Mouse (Mus musculus): ENCODE measurements around the gene Pcf11.

Pcf11 gene

DNA sequence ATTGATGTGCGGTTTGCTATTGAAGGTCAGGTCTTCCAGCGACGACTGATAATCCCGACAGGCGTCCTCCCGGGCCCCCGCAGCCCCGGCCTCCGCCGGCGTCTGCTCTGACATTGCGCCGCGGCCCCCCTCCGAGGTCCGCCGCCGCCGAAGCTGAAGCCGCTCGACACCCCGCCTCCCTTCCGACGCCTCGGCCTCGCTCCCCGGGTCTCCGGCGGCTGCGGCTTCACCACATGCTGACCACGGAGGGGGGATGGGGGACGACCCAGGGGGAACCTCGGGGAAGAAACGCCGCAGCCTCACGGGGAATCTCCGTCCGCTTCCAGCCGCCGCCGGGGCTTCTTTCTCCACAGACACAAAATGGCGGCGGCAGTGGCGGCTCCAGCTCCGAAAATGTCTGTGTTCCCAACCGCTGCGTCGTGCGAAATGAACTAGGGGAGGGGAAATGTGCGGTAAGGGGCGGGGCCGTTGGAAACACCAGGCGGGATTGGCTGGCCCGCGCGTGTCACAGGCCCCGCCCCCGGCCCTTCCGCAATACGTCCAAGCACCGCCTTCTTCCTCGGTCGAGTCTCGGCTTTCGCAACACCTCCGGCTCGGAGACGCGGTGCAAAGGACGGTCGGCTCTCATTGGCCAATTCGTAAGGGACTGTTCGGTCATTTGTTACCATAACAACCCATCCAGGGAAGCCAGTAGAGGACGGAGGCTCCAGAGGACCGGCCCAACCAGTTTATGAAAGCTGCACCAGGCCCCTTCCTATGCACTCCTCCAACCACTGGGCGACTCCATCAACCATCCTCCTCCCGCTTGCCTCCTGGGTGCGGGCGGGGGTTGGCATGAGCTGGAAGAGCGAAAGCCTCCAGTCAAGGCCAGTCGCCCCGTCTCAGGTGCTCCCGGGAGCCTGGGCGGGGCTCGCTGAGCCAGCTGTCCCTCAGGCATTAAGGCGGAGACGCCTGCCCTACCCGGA is at the start of gene Pcf11:
Gene Pcf11, minus strand, starts transcription at position 428 of the 965 bp plus-strand sequence.
- peak; percentile 97 to 98 for DNase-seq (ENCODE audit: low spot score in 2 of 2)

DNA sequence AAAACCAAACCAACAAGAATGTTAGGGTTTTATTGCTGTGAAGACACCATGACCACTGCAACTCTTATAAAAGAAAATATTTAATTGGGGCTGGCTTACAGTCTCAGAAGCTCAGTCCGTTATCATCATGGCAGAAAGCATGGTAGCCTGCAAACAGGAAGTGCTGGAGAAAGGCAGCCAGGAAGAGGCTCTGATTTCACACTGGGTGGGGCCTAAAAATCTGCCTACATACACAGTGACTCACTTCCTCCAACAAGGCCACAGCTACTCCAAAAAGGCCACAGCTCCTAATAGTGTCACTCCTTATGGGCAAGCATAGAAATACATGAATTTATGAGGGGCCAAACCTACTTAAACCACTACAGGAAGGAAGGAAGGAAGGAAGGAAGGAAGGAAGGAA is 45.3 kb upstream of the Pcf11 start:
- DNase-seq (ENCODE audit: low spot score in 2 of 2): no peak

- DNase-seq (ENCODE audit: low spot score in 2 of 2): no peak
Observed at GRCm38 (mm10) chr7:92711593-92711992, 41.9 kb upstream of the Pcf11 start.

DNA sequence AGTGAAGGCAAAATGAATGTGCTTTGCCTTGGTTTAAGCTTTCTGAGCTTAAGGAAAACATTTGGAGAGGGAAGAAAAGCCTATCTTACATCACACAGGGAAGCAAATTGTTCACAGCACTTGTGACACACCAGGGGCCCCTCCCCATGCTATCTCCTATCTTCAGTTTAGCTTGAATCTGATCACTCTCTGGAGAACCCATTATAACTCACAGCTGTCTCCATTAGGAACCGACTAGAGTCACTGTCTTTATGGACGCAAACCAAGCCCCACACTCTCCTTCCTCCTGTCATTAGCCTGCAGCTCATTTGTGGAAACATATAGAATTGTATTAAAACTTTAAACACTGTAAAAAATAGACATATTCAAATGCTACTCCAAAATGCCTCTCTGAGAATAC is 39.8 kb upstream of the Pcf11 start:
- DNase-seq (ENCODE audit: low spot score in 2 of 2): no peak

DNA sequence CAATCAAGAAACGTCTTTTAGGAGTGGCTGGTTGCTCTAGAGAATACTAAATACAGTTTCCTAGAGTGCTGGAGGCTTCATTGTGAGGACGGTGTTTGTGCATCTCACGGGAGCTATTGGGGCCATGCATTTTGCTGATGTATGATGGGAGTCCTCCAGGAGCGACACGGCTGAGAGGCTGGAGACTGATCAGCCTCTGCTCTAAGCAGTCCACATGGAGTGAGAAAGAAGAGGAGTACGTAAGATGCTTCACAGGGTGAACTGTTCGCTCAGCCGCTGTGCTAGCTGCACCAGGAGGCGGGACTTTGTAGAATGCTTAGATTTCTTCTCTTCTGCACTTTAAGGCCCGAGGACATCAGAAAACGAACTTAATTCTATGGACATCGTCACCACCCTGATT is 37.0 kb upstream of the Pcf11 start:
- DNase-seq (ENCODE audit: low spot score in 2 of 2): no peak

DNA sequence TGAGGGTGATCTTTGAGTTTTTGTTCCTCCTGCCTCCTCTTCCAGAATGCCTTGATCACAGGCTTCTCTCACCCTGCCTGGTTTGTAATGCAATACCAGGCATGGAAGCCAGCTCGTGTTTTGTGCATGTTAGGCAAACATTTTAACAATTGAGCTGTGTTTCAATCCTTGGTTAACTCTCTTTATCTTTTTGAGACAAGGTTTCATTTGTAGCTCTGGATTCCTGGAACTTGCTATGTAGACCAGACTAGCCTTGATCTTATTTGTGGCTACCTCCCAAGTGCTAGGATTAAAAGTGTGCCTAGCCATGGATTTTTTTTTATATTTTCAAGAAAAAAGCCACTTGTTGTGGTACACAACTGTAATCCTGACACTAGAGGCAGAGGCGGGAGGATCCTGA is 35.8 kb upstream of the Pcf11 start:
- DNase-seq (ENCODE audit: low spot score in 2 of 2): no peak

GRCm38 (mm10) chr7:92703661-92704060 is 33.9 kb upstream of the Pcf11 start:
- DNase-seq (ENCODE audit: low spot score in 2 of 2): no peak

GRCm38 (mm10) chr7:92698770-92699169 is 29.0 kb upstream of the Pcf11 start:
- no peak for DNase-seq (ENCODE audit: low spot score in 2 of 2)

DNA sequence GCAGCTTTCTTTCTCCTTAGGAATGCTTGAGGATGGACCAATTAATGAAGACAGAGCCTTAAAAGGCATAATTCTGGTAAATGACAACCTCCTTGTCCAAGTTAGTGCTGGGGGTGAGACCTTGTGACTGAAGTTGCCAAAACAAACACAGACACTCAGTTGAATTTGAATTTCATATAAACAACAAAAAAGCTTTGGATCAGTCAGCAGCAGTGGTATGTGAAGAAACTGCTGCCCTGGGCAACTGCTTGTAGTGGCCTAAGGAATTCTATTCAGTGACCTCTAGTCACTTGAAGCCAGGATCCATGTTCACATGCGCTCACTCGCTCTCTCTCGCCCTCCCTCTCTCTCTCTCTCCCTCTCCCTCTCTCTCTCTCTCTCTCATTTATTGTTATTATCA is 26.7 kb upstream of the Pcf11 start:
- DNase-seq (ENCODE audit: low spot score in 2 of 2): no peak

GRCm38 (mm10) chr7:92689101-92689500 is 19.4 kb upstream of the Pcf11 start:
- no peak for DNase-seq (ENCODE audit: low spot score in 2 of 2)

GRCm38 (mm10) chr7:92688299-92688669 is 18.6 kb upstream of the Pcf11 start:
- DNase-seq (ENCODE audit: low spot score in 2 of 2): no peak

GRCm38 (mm10) chr7:92687556-92688298 is 18.0 kb upstream of the Pcf11 start:
- DNase-seq (ENCODE audit: low spot score in 2 of 2): no peak

GRCm38 (mm10) chr7:92677346-92677745 is 7.6 kb upstream of the Pcf11 start:
- no peak for DNase-seq (ENCODE audit: low spot score in 2 of 2)

DNA sequence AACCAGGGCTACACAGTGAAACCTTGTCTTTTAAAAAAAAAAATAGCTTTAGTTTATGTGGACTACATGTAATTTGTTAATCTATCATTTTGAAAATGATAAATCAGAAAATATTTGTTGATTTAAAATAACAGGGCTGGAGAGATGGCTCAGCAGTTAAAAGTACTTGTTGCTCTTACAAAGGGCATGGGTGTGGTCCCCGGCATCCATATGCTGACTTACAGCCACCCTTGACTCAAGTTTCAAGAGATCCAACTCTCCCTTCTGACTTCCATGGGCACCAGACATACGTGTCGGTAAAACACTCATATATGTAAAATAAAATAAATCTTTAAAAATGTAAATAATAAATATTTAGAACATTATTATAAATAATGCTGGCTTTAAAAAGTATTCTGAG is 5.4 kb upstream of the Pcf11 start:
- DNase-seq (ENCODE audit: low spot score in 2 of 2): no peak

DNA sequence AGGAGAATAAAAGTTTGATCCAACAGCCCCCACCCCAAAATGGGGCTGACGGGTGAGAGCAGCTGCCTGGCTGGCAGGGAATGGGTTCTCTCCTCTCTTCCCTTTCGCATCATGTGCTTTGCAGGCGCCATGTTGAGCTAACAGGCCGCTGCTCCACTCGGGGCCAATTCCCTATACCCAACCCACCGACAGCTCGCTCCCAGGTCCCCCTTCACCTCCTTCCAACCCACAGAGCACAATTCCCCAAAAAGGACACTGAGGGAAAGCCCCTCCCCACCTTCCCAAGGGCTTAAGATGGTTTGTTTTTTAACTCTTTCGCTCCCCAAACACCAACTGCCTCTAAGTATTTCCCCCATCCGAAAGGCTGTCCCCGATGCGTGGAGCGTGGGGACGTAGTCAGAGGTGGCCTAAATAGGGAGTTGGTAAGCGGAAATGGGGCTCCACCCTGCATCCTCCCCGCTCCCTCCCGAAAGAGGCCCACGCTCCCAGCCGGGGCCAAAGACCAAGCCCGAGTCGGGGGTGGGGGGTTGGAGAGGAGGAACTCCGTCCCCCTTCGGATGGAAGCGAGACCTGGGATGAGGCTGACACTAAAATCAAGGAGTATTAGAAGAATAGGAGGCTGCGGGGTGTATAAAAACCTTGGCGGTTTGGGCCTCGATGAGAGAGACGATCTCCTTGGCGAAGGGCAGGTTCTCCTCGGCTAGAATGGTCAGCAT is 785 bp downstream of the Pcf11 start:
- DNase-seq (ENCODE audit: low spot score in 2 of 2): peak; percentile 67 to 85

- DNase-seq (ENCODE audit: low spot score in 2 of 2): peak in 1 of 2 experiments; percentile 19
Observed at GRCm38 (mm10) chr7:92666274-92666820, 3.4 kb downstream of the Pcf11 start.

GRCm38 (mm10) chr7:92658050-92658449 is 11.7 kb downstream of the Pcf11 start:
- DNase-seq (ENCODE audit: low spot score in 2 of 2): no peak

DNA sequence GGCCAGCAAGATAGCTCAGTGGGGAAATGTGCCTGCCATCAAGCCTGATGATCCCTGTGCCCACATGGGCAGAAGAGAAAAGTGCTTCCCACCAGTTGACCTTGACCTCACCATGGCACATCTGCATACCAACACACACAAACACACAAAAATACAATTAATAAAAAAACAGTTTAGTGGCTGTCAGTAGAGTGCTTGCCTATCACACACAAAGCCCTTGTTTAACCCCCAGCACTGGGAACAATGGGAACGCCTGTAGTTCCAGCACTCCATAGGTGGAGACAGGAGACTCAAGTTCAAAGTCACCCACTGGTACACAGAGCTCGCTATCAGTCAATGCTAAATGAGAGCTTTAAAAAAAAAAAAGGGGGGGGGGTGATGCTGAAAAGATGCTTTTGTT is 13.3 kb downstream of the Pcf11 start:
- no peak for DNase-seq (ENCODE audit: low spot score in 2 of 2)

DNA sequence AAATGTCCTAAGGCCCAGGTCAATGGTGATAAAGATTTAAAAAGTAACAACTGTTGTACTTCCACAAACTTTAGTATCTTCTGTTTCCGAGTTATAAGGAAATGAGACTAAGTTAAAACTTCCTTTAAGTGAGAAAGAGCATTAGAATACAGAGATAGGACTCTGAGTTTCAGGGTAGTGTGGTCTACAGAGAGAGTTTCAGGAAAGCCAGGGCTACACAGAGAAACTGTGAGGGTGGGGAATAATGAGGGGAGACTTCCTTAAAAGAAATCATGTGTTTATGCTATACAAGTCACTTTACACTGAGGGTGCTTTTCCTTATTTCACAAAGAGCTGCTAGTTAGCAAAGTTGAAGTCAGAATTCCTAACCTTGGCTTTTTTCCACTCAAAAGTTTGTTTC is 16.4 kb downstream of the Pcf11 start:
- DNase-seq (ENCODE audit: low spot score in 2 of 2): no peak

- no peak for DNase-seq (ENCODE audit: low spot score in 2 of 2)
Observed at GRCm38 (mm10) chr7:92647790-92648189, 21.9 kb downstream of the Pcf11 start.

DNA sequence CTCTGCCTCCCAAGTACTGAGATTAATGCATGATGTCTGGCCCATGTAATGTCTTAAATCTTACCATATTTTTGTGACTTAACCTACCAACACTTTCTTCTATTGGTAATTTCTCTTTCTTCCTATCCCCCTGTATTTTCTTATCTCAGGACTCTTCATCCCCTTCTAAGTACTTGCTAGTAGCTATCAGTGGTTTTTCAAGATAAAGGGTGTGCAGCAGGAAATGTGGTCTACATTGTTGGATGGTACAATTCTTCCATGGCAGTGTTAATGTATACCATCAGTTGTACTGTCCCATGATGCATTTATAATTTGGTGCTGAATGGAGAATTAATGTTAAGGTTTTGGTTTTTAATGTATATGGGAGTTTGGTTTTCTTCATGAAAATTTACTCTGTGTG is 27.4 kb downstream of the Pcf11 start:
- DNase-seq (ENCODE audit: low spot score in 2 of 2): no peak

GRCm38 (mm10) chr7:92638050-92638449 is 31.7 kb downstream of the Pcf11 start:
- DNase-seq (ENCODE audit: low spot score in 2 of 2): no peak

Data from spleen, postnatal 4 days (tissue).